Mouse (Mus musculus) MEL (cell line): ENCODE results near the gene Smbd1. TPM values are rescaled to one million over a fixed set of nuclear protein-coding genes. Genes with fewer than 3 reads are reported as not detected.

ENCODE experiments used
- DNase-seq: peaks from one replicate; pipeline ENCODE4 v3.0.0; 2011; ENCODE audit warnings: low read depth, low spot score
- H3K27ac ChIP-seq: 2 replicates; pipeline ENCODE4 v1.5.1; 2012; ENCODE audit warnings: low read depth, mild to moderate bottlenecking, control low read depth, low read length, moderate library complexity; ENCODE audit not compliant: control insufficient read depth
- H3K27me3 ChIP-seq, 2 experiments: fragments of 150-350 bp in 1 of 2; sonication (generic) in 1 of 2; 2 replicates each; pipeline ENCODE4 v1.6.1; 2012; ENCODE audit warnings: low read length in 2 of 2, mild to moderate bottlenecking in 2 of 2, improper control_type of control experiment in 1 of 2, moderate library complexity in 1 of 2; ENCODE audit not compliant: insufficient read depth in 2 of 2, control insufficient read depth in 1 of 2
- H3K36me3 ChIP-seq, 2 experiments: 2 replicates each; pipeline ENCODE4 v1.6.1; 2012 to 2014; ENCODE audit warnings: low read length in 2 of 2, improper control_type of control experiment in 1 of 2, inconsistent platforms in 1 of 2, mild to moderate bottlenecking in 1 of 2; ENCODE audit not compliant: insufficient read depth in 2 of 2, control insufficient read depth in 1 of 2
- H3K4me1 ChIP-seq, 2 experiments: fragments of 150-350 bp in 1 of 2; sonication (generic) in 1 of 2; 2 replicates each; pipeline ENCODE4 v1.6.1; 2012; ENCODE audit warnings: low read length in 2 of 2, improper control_type of control experiment in 1 of 2, mild to moderate bottlenecking in 1 of 2; ENCODE audit not compliant: insufficient read depth in 2 of 2, control insufficient read depth in 1 of 2
- H3K4me3 ChIP-seq, 2 experiments: fragments of 150-350 bp in 1 of 2; sonication (generic) in 1 of 2; 2 replicates each; pipeline ENCODE4 v1.5.1; 2012; ENCODE audit warnings: low read depth in 2 of 2, low read length in 2 of 2, mild to moderate bottlenecking in 2 of 2, moderate library complexity in 2 of 2, control low read depth in 1 of 2, improper control_type of control experiment in 1 of 2; ENCODE audit not compliant: control insufficient read depth in 1 of 2, insufficient read depth in 1 of 2
- H3K79me2 ChIP-seq: 2 replicates; pipeline ENCODE4 v1.6.1; 2012; ENCODE audit warnings: mild to moderate bottlenecking, low read length, moderate library complexity; ENCODE audit not compliant: control insufficient read depth, poor library complexity, insufficient read depth
- H3K9ac ChIP-seq: 2 replicates; pipeline ENCODE4 v1.6.1; 2012; ENCODE audit warnings: low read depth, mild to moderate bottlenecking, control low read depth, low read length, moderate library complexity; ENCODE audit not compliant: control insufficient read depth, poor library complexity, severe bottlenecking
- H3K9me3 ChIP-seq: fragments of 150-350 bp; sonication (generic); replicated peaks from 2 replicates; pipeline ENCODE4 v1.6.1; 2012; ENCODE audit warnings: mild to moderate bottlenecking, low read length, improper control_type of control experiment, moderate library complexity; ENCODE audit not compliant: insufficient read depth
- CTCF ChIP-seq, 3 experiments: IDR thresholded peaks in 2 of 3; conservative IDR thresholded peaks in 1 of 3; 2 replicates each; pipeline ENCODE4 v1.5.1; 2011 to 2012; ENCODE audit warnings: low read length in 3 of 3, low read depth in 2 of 3, mild to moderate bottlenecking in 2 of 3, improper control_type of control experiment in 1 of 3, inconsistent platforms in 1 of 3, mixed read lengths in 1 of 3, moderate library complexity in 1 of 3; ENCODE audit not compliant: control insufficient read depth in 1 of 3, insufficient read depth in 1 of 3, poor library complexity in 1 of 3, severe bottlenecking in 1 of 3
- E2F4 ChIP-seq: IDR thresholded peaks from 2 replicates; pipeline ENCODE4 v1.6.1; 2011; ENCODE audit warnings: low read depth, low read length, improper control_type of control experiment, borderline replicate concordance
- ELF1 ChIP-seq: IDR thresholded peaks from 2 replicates; pipeline ENCODE4 v1.6.1; 2014; ENCODE audit warnings: low read depth, mild to moderate bottlenecking, inconsistent platforms, low read length, improper control_type of control experiment, moderate library complexity
- EP300 ChIP-seq, 2 experiments: IDR thresholded peaks; 2 replicates each; pipeline ENCODE4 v1.6.1; 2011; ENCODE audit warnings: improper control_type of control experiment in 2 of 2, low read length in 2 of 2, low read depth in 1 of 2, mild to moderate bottlenecking in 1 of 2
- ETS1 ChIP-seq: IDR thresholded peaks from 2 replicates; pipeline ENCODE4 v1.6.1; 2012; ENCODE audit warnings: low read depth, mild to moderate bottlenecking, inconsistent platforms, low read length, improper control_type of control experiment, moderate library complexity
- GATA1 ChIP-seq: IDR thresholded peaks from 2 replicates; pipeline ENCODE4 v1.6.1; 2011; ENCODE audit warnings: low read depth, low read length, improper control_type of control experiment
- HCFC1 ChIP-seq: IDR thresholded peaks from 2 replicates; pipeline ENCODE4 v1.6.1; 2012; ENCODE audit warnings: low read depth, mild to moderate bottlenecking, inconsistent platforms, low read length, improper control_type of control experiment, moderate library complexity
- MAX ChIP-seq: IDR thresholded peaks from 2 replicates; pipeline ENCODE4 v1.6.1; 2011; ENCODE audit warnings: low read length, improper control_type of control experiment
- MEF2A ChIP-seq: IDR thresholded peaks from 2 replicates; pipeline ENCODE4 v1.6.1; 2014; ENCODE audit warnings: low read depth, mild to moderate bottlenecking, inconsistent platforms, low read length, improper control_type of control experiment; ENCODE audit not compliant: poor library complexity, insufficient replicate concordance, severe bottlenecking; ENCODE audit errors: extremely low read depth
- MXI1 ChIP-seq: IDR thresholded peaks from 2 replicates; pipeline ENCODE4 v1.6.1; 2011; ENCODE audit warnings: mild to moderate bottlenecking, low read depth, low read length, improper control_type of control experiment
- MYB ChIP-seq: IDR thresholded peaks from 2 replicates; pipeline ENCODE4 v1.6.1; 2011; ENCODE audit warnings: mild to moderate bottlenecking, low read depth, low read length, improper control_type of control experiment
- NELFE ChIP-seq: IDR thresholded peaks from 2 replicates; pipeline ENCODE4 v1.6.1; 2011; ENCODE audit warnings: low read depth, low read length, improper control_type of control experiment
- NRF1 ChIP-seq: IDR thresholded peaks from 2 replicates; pipeline ENCODE4 v1.6.1; 2014; ENCODE audit warnings: low read depth, mild to moderate bottlenecking, inconsistent platforms, low read length, improper control_type of control experiment, moderate library complexity; ENCODE audit not compliant: poor library complexity, insufficient read depth, severe bottlenecking
- RAD21 ChIP-seq: IDR thresholded peaks from 2 replicates; pipeline ENCODE4 v1.6.1; 2011; ENCODE audit warnings: mild to moderate bottlenecking, low read depth, low read length, improper control_type of control experiment
- RCOR1 ChIP-seq: IDR thresholded peaks from 2 replicates; pipeline ENCODE4 v1.6.1; 2012; ENCODE audit warnings: low read depth, mild to moderate bottlenecking, inconsistent platforms, low read length, improper control_type of control experiment
- TAL1 ChIP-seq: IDR thresholded peaks from 2 replicates; pipeline ENCODE4 v1.6.1; 2012; ENCODE audit warnings: mild to moderate bottlenecking, inconsistent platforms, low read length, moderate library complexity, mixed read lengths
- ZC3H11A ChIP-seq: IDR thresholded peaks from 2 replicates; pipeline ENCODE4 v1.6.1; 2012; ENCODE audit warnings: low read depth, mild to moderate bottlenecking, inconsistent platforms, low read length, improper control_type of control experiment
- ZMIZ1 ChIP-seq: IDR thresholded peaks from 2 replicates; pipeline ENCODE4 v1.6.1; 2012; ENCODE audit warnings: low read depth, mild to moderate bottlenecking, inconsistent platforms, low read length, improper control_type of control experiment, moderate library complexity
- ZNF384 ChIP-seq: IDR thresholded peaks from 2 replicates; pipeline ENCODE4 v1.6.1; 2012; ENCODE audit warnings: low read depth, mild to moderate bottlenecking, inconsistent platforms, low read length, improper control_type of control experiment
- polyA plus RNA-seq, 2 experiments: library from polyadenylated mRNA; stranded (reverse) in 1 of 2; unstranded in 1 of 2; fragments of >175 nt in 1 of 2; fragments of >200 nt in 1 of 2; gene quantifications; 2 replicates each; pipeline versions ENCODE4 v1.2.1 to v1.2.4; 2012; ENCODE audit warnings: low replicate concordance in 2 of 2, low read depth in 1 of 2; ENCODE audit not compliant: insufficient read length in 2 of 2, insufficient read depth in 1 of 2, missing spikeins in 1 of 2
- total RNA-seq: library from RNA; depleted of rRNA; stranded (reverse); fragments of 300-350 nt; gene quantifications from 2 replicates; pipeline ENCODE4 v1.2.3, GENCODE M21; 2012

The Smbd1 gene
- total and polyA plus RNA-seq, 3 experiments: not detected

- no peaks in the 10 kb centered on the region for H3K79me2 ChIP-seq
- no peaks in the 10 kb centered on the region for H3K9me3 ChIP-seq
- H3K27me3 ChIP-seq: no peaks in the 10 kb centered on the region
- no peak overlapping the region for H3K27ac ChIP-seq
- TF ChIP-seq NELFE (no peak), CTCF (IDR thresholded peaks at IDR 0.05 in 2 of 3, conservative IDR thresholded peaks at IDR 0.05 in 1 of 3; ENCODE audit: control insufficient read depth in 1 of 3, insufficient read depth in 1 of 3, low read depth in 2 of 3, low read length in 3 of 3, poor library complexity in 1 of 3, severe bottlenecking in 1 of 3) (no peak), RCOR1 (no peak), NRF1 (no peak), HCFC1 (no peak), MEF2A (no peak), GATA1 (no peak), ELF1 (no peak)
- no peak overlapping the region for H3K4me3 ChIP-seq
- no peak overlapping the region for H3K9ac ChIP-seq
- DNase-seq: no peak
- peaks cover 0 to under 1% of the 10 kb centered on the region in 2 experiments; a peak in 2 of 4 replicates for H3K4me1 ChIP-seq
- H3K36me3 ChIP-seq: peaks cover 0 to under 1% of the 10 kb centered on the region in 2 experiments; a peak in 2 of 4 replicates
These were observed 39.0 kb upstream of the Smbd1 start for GRCm38 (mm10) chr16:32849042-32849830.

GRCm38 (mm10) chr16:32847103-32847502 lies 36.8 kb upstream of the Smbd1 start:
- Histone ChIP-seq H3K27me3 (no peaks in the 10 kb centered on the region), H3K4me1 (no peaks in the 10 kb centered on the region), H3K27ac (no peak overlapping the region), H3K9ac (no peak overlapping the region), H3K36me3 (no peaks in the 10 kb centered on the region; a peak in 1 of 4 replicates), H3K4me3 (no peak overlapping the region), H3K9me3 (no peaks in the 10 kb centered on the region), H3K79me2 (no peaks in the 10 kb centered on the region)
- no peak for DNase-seq
- TF ChIP-seq TAL1: no peak
- no peak for TF ChIP-seq HCFC1
- no peak for TF ChIP-seq RAD21
- no peak for TF ChIP-seq EP300 (IDR thresholded peaks at IDR 0.05; ENCODE audit: low read depth in 1 of 2, low read length in 2 of 2)
- no peak for TF ChIP-seq MYB
- no peak for TF ChIP-seq ETS1
- no peak for TF ChIP-seq CTCF (IDR thresholded peaks at IDR 0.05 in 2 of 3, conservative IDR thresholded peaks at IDR 0.05 in 1 of 3; ENCODE audit: control insufficient read depth in 1 of 3, insufficient read depth in 1 of 3, low read depth in 2 of 3, low read length in 3 of 3, poor library complexity in 1 of 3, severe bottlenecking in 1 of 3)
- no peak for TF ChIP-seq E2F4
- TF ChIP-seq ZC3H11A: no peak
- TF ChIP-seq ZNF384: no peak
- no peak for TF ChIP-seq ELF1
- TF ChIP-seq MXI1: no peak
- no peak for TF ChIP-seq ZMIZ1
- no peak for TF ChIP-seq MAX
